In the genomic region with DNA sequence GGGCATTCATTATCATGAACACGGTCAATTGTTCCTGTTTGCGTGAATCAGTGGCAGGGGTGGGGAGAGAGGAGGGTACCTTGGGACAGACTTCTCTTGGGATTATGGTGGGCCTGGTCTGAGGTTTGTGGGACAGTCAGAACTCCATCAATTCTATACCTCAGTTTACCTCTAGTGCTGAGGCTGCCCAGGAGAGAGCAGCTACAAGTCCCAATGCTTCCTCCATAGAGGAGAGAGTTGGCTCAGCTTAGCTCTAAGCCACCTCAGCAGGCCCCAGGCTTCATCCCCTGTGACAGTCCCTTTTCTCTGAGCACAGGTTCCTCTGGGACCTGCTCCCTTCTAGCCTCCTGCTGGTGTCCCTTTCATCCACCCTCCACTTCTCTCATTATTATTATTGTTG, we compare ENCODE assay signal across 19 mouse cellular contexts.
"Had no signal": no experiment of that assay in that cellular context is flagged by ENCODE, and none has a peak within 500 bp of the region (broad histone marks: within the 10 kb centered on the region; RNA-seq: fewer than 3 reads in every experiment).

No protein-coding gene starts in this region.

- H3K27ac ChIP-seq: liver, embryonic 14.5 days; midbrain, embryonic 10.5 days; midbrain, embryonic 12.5 days; neural tube, embryonic 13.5 days; neural tube, embryonic 15.5 days had no signal

- H3K4me3 ChIP-seq: midbrain, embryonic 10.5 days; midbrain, embryonic 12.5 days; myocyte; neural tube, embryonic 13.5 days; neural tube, embryonic 15.5 days had no signal

- H3K4me1 ChIP-seq: midbrain, embryonic 12.5 days; neural tube, embryonic 13.5 days; neural tube, embryonic 15.5 days had no signal

- H3K27me3 ChIP-seq: midbrain, embryonic 12.5 days; neural tube, embryonic 13.5 days; neural tube, embryonic 15.5 days had no signal

- ATAC-seq: midbrain, embryonic 16.5 days had no signal

- H3K36me3 ChIP-seq: midbrain, embryonic 10.5 days; midbrain, embryonic 12.5 days; neural tube, embryonic 13.5 days; neural tube, embryonic 15.5 days had no signal

- DNase-seq: lung, adult 18-20 months; lung, embryonic 14.5 days; lung, postnatal 10 days; lung, postnatal 4 days; midbrain, embryonic 14.5 days; retina, postnatal 1 day; right cerebral cortex, adult 18-20 months; right cerebral cortex, postnatal 25 days; right cerebral cortex, postnatal 4 days; spleen, adult 18-20 months; thymus, adult 18-20 months; thymus, postnatal 14 days had no signal
